Mouse (Mus musculus) kidney, embryonic 14.5 days (tissue): ENCODE results near the gene 6030458C11Rik. TPM values are rescaled to one million over a fixed set of nuclear protein-coding genes. Genes with fewer than 3 reads are reported as not detected.
A peak's percentile ranks its signal among the peaks of the same experiment; 100 is the strongest.

Experiments used
- ATAC-seq: fragments of 200-750 bp; cut with Nextera tagmentation; 2 replicates; pipeline ENCODE4 v1.8.0; 2017; ENCODE audit warnings: moderate number of reproducible peaks, mild to moderate bottlenecking, moderate TSS enrichment, moderate library complexity; ENCODE audit not compliant: low FRiP score, low TSS enrichment
- H3K27ac ChIP-seq: fragments of 300-500 bp; sonication (generic); 2 replicates; pipeline ENCODE4 v1.5.1; 2014; ENCODE audit warnings: low read depth, mild to moderate bottlenecking, low read length, moderate library complexity, mixed read lengths
- H3K27me3 ChIP-seq: fragments of 300-500 bp; sonication (generic); 2 replicates; pipeline ENCODE4 v1.6.1; 2014; ENCODE audit warnings: mild to moderate bottlenecking, low read length; ENCODE audit not compliant: control insufficient read depth, insufficient read depth
- H3K36me3 ChIP-seq: fragments of 300-500 bp; sonication (generic); 2 replicates; pipeline ENCODE4 v1.6.1; 2014; ENCODE audit warnings: low read length, mixed read lengths; ENCODE audit not compliant: control insufficient read depth, insufficient read depth
- H3K4me1 ChIP-seq: fragments of 300-500 bp; sonication (generic); 2 replicates; pipeline ENCODE4 v1.6.1; 2014; ENCODE audit warnings: low read length, mixed read lengths; ENCODE audit not compliant: control insufficient read depth, insufficient read depth
- H3K4me2 ChIP-seq: fragments of 300-500 bp; sonication (generic); replicated peaks from 2 replicates; pipeline ENCODE4 v1.6.1; 2014; ENCODE audit warnings: low read depth, mild to moderate bottlenecking, low read length
- H3K4me3 ChIP-seq: fragments of 300-500 bp; sonication (generic); 2 replicates; pipeline ENCODE4 v1.5.1; 2014; ENCODE audit warnings: mild to moderate bottlenecking, low read length
- H3K9ac ChIP-seq: fragments of 300-500 bp; sonication (generic); 2 replicates; pipeline ENCODE4 v1.6.1; 2014; ENCODE audit warnings: low read depth, mild to moderate bottlenecking, low read length, moderate library complexity
- H3K9me3 ChIP-seq: fragments of 300-500 bp; sonication (generic); 2 replicates; pipeline ENCODE4 v1.6.1; 2016; ENCODE audit warnings: low read length; ENCODE audit not compliant: control insufficient read depth
- WGBS: fragments of 180-500 bp; shearing (Covaris S2); extraction: QIAGEN DNeasy Blood & Tissue Kit; methylation state at CpG from one replicate; pipeline ENCODE4 v1.1.7; 2014; 5-methylcytosine and 5-hydroxymethylcytosine counted together
- polyA plus RNA-seq: library from polyadenylated mRNA; unstranded; fragments of >200 nt; fragmentation: Nextera tagmentation; extraction: Ambion mirVana; gene quantifications from 2 replicates; pipeline ENCODE4 v1.2.1, GENCODE M21; 2014

6030458C11Rik gene
- polyA plus RNA-seq: 31.0 and 43.2 TPM in 2 replicates

- H3K9me3 ChIP-seq: no peaks in the 10 kb centered on the region
- WGBS: under 1% methylated on average over 60 of the region's 67 CpGs
- peak within 1 kb of the TSS; percentile 68 for H3K4me2 ChIP-seq
- H3K27me3 ChIP-seq: no peaks in the 10 kb centered on the region
- H3K27ac ChIP-seq: peak within 1 kb of the TSS; percentile 67; the same call in 1 of the 2 replicates
- H3K4me3 ChIP-seq: peak within 1 kb of the TSS; percentile 83
- peaks cover 45% of the 10 kb centered on the region for H3K36me3 ChIP-seq
- ATAC-seq: peak; percentile 100
- peaks cover 15% of the 10 kb centered on the region; the same call in 1 of the 2 replicates for H3K4me1 ChIP-seq
- H3K9ac ChIP-seq: peak within 1 kb of the TSS; percentile 91
Measured at GRCm38 (mm10) chr15:12824197-12824952, at the start of gene 6030458C11Rik, which contains the start of gene Drosha. Gene 6030458C11Rik, minus strand, starts transcription at chr15:12824649. Gene Drosha, plus strand, starts transcription at chr15:12824815.

GRCm38 (mm10) chr15:12867269-12867668 is 42.8 kb upstream of the 6030458C11Rik start:
- Histone ChIP-seq H3K4me3 (no peak overlapping the region), H3K4me2 (no peak overlapping the region), H3K9ac (no peak overlapping the region), H3K27me3 (no peaks in the 10 kb centered on the region), H3K4me1 (no peaks in the 10 kb centered on the region), H3K9me3 (no peaks in the 10 kb centered on the region), H3K27ac (peak overlapping the region; percentile 17; the same call in 1 of the 2 replicates), H3K36me3 (peaks cover 53% of the 10 kb centered on the region)
- no peak for ATAC-seq
- WGBS: 60% methylated on average over 8 of the region's 8 CpGs

GRCm38 (mm10) chr15:12865595-12866314 is 41.3 kb upstream of the 6030458C11Rik start:
- no peak for ATAC-seq
- H3K4me3 ChIP-seq: no peak overlapping the region
- H3K36me3 ChIP-seq: peaks cover 63% of the 10 kb centered on the region

GRCm38 (mm10) chr15:12863669-12864068 is 39.2 kb upstream of the 6030458C11Rik start:
- Histone ChIP-seq H3K27me3 (no peaks in the 10 kb centered on the region), H3K9me3 (no peaks in the 10 kb centered on the region), H3K9ac (no peak overlapping the region), H3K36me3 (peaks cover 74% of the 10 kb centered on the region), H3K27ac (no peak overlapping the region), H3K4me3 (no peak overlapping the region), H3K4me1 (no peaks in the 10 kb centered on the region), H3K4me2 (no peak overlapping the region)
- ATAC-seq: no peak
- WGBS: 31% methylated on average over 1 of the region's 1 CpGs

More at GRCm38 (mm10) chr15:12865595-12866314, 41.3 kb upstream of the 6030458C11Rik start:
- H3K9me3 ChIP-seq: no peaks in the 10 kb centered on the region
- no peaks in the 10 kb centered on the region for H3K4me1 ChIP-seq
- H3K27me3 ChIP-seq: no peaks in the 10 kb centered on the region
- 71% methylated on average over 7 of the region's 7 CpGs for WGBS
- H3K4me2 ChIP-seq: no peak overlapping the region
- H3K27ac ChIP-seq: no peak overlapping the region
- no peak overlapping the region for H3K9ac ChIP-seq

- ATAC-seq: no peak
- Histone ChIP-seq H3K36me3 (peaks cover 74% of the 10 kb centered on the region), H3K9ac (no peak overlapping the region), H3K27me3 (no peaks in the 10 kb centered on the region), H3K27ac (no peak overlapping the region), H3K4me3 (no peak overlapping the region), H3K4me2 (no peak overlapping the region), H3K9me3 (no peaks in the 10 kb centered on the region), H3K4me1 (no peaks in the 10 kb centered on the region)
- WGBS: 80% methylated on average over 3 of the region's 3 CpGs
Measured at GRCm38 (mm10) chr15:12862061-12862460, 37.6 kb upstream of the 6030458C11Rik start.

- no peaks in the 10 kb centered on the region for H3K9me3 ChIP-seq
- H3K27ac ChIP-seq: no peak overlapping the region
- no peak overlapping the region for H3K9ac ChIP-seq
- no peaks in the 10 kb centered on the region for H3K27me3 ChIP-seq
- no peaks in the 10 kb centered on the region for H3K4me1 ChIP-seq
- no peak overlapping the region for H3K4me2 ChIP-seq
- H3K4me3 ChIP-seq: no peak overlapping the region
- 93% methylated on average over 3 of the region's 3 CpGs for WGBS
- ATAC-seq: no peak
- H3K36me3 ChIP-seq: peaks cover 84% of the 10 kb centered on the region
Measured at GRCm38 (mm10) chr15:12858645-12859044, 34.2 kb upstream of the 6030458C11Rik start.

- H3K36me3 ChIP-seq: peaks cover 86% of the 10 kb centered on the region
- WGBS: 93% methylated on average over 12 of the region's 12 CpGs
- ATAC-seq: peak; percentile 6; the same call in 1 of the 2 replicates
- H3K9me3 ChIP-seq: no peaks in the 10 kb centered on the region
- no peak overlapping the region for H3K27ac ChIP-seq
- no peaks in the 10 kb centered on the region for H3K27me3 ChIP-seq
- H3K4me1 ChIP-seq: no peaks in the 10 kb centered on the region
- H3K4me3 ChIP-seq: no peak overlapping the region
- no peak overlapping the region for H3K9ac ChIP-seq
- H3K4me2 ChIP-seq: no peak overlapping the region
Measured at GRCm38 (mm10) chr15:12857840-12858516, 33.5 kb upstream of the 6030458C11Rik start.

GRCm38 (mm10) chr15:12856780-12857179 is 32.3 kb upstream of the 6030458C11Rik start:
- no peak for ATAC-seq
- H3K9me3 ChIP-seq: no peaks in the 10 kb centered on the region
- no peak overlapping the region for H3K4me2 ChIP-seq
- WGBS: 95% methylated on average over 6 of the region's 6 CpGs
- H3K9ac ChIP-seq: no peak overlapping the region
- H3K27me3 ChIP-seq: no peaks in the 10 kb centered on the region
- H3K36me3 ChIP-seq: peaks cover 86% of the 10 kb centered on the region
- no peaks in the 10 kb centered on the region for H3K4me1 ChIP-seq
- H3K27ac ChIP-seq: no peak overlapping the region
- H3K4me3 ChIP-seq: no peak overlapping the region
